Mouse (Mus musculus) cortical plate, adult 2 months (tissue): ENCODE results near the gene Inip.

Experiments
- CTCF ChIP-seq: fragments of 200-500 bp; IDR thresholded peaks from 2 replicates; pipeline ENCODE4 v1.5.1; 2011; ENCODE audit warnings: mild to moderate bottlenecking, control low read depth, low read length; ENCODE audit not compliant: insufficient read depth; ENCODE audit errors: extremely low read depth
- POLR2A ChIP-seq: fragments of 200-500 bp; IDR thresholded peaks from 2 replicates; pipeline ENCODE4 v1.6.1; 2011; ENCODE audit warnings: mild to moderate bottlenecking, low read length, control low read depth; ENCODE audit not compliant: insufficient read depth; ENCODE audit errors: extremely low read depth

GRCm38 (mm10) chr4:59785412-59785811 lies 16.0 kb downstream of the Inip start:
- TF ChIP-seq POLR2A (no peak), CTCF (no peak)
